Mouse (Mus musculus) left cerebral cortex, postnatal 25 days (tissue): Measurements from ENCODE around the gene Npr3. TPM values are rescaled to one million over a fixed set of nuclear protein-coding genes. Genes with fewer than 3 reads are reported as not detected.

ENCODE experiments used
- DNase-seq, 2 experiments: peaks; one replicate each; pipeline ENCODE4 v3.0.0; 2022; ENCODE audit warnings: low spot score in 2 of 2, mixed read lengths in 1 of 2
- intact Hi-C: fragments of 180-260 bp; cut with DNase I; formaldehyde crosslinking; loops from one replicate; pipeline ENCODE4 v1.15.1; 2025
- total RNA-seq, 2 experiments: library from RNA; stranded (reverse); gene quantifications; 2 replicates each; pipeline ENCODE4 v1.2.3; 2021

The Npr3 gene
- total RNA-seq, 2 experiments from 2014 or later: 10.2 to 12.8 TPM

DNA sequence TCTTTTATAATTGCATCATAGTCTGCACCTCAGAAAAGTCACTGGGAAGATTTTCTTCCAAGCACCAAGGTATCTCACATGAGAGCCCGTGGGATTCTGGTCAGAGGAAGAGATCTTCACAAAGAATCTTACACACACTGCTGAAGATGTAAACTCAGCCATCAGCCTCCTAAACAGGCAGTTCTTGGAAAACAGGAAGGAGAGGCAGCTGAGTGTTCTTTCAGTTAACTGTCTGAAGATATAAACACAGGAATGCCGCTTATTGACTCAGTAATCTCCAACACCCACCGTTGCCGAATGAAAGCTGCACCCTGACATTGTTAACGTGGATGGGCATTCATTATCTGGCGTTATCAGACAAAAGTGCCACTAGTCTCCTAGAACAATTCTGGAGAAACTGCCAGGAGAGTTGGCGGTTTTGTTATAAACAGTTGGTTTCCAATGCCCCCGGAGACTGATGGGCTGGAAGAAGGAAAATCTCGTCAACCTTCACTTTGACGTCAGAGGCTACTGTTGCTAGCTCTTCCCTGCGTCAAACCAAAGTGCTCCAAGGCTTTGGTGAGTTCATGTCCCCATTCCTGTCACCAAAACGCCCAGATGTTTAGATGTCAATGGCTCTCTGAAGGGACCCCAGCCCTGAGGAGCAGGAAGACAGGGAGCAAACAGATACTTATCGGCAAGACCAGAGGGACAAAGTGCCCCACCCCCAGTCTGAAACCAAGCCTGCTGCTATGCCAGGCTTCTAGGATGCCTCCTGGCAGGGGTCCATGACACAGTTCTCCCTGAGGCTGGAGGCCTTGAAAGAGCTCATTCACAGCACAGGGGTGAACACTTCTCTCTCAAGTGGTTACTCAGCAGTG lies 105.0 kb downstream of the Npr3 start:
- peak; percentile 11 to 29 for DNase-seq
- intact Hi-C loops: no loop called here

DNA sequence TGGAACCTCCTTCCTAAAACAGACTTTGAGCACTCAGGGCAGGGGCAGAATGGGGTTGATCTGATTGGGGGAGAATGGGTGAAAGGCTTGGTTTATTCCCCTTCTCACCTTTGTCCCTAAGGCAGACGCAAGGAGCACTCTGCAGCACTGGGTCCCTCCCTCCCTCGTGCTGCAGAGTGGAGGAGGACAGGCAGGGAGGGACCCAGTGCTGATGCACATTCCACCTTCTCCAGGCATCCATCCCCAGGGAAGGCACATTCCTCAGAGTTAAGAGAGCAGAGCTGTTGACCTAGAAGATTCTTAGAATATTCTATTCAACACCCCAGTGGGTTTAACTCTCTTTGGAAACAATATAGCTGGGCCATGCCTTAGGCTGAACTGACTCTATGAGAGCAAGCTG lies 112.5 kb downstream of the Npr3 start:
- DNase-seq: no peak
- intact Hi-C loops: no loop called here

Other genes starting within 250 kb of the Npr3 start
- 100 to 1,000 TPM; 291 to 330 TPM for gene Sub1, start 89.7 kb upstream of the Npr3 start, total RNA-seq
- 100 to 1,000 TPM; 353 to 361 TPM for gene Zfr, start 210.5 kb upstream of the Npr3 start, total RNA-seq